Mouse (Mus musculus) layer of hippocampus, adult 8-10 months (tissue): ENCODE results near the gene Zfpm1. TPM values are rescaled to one million over a fixed set of nuclear protein-coding genes. Genes with fewer than 3 reads are reported as not detected.

Experiments
- DNase-seq, 2 experiments: peaks; one replicate each; pipeline ENCODE4 v3.0.0; 2022; ENCODE audit warnings: low spot score in 2 of 2
- total RNA-seq, 4 experiments: library from RNA; stranded (reverse); gene quantifications; 2 replicates each; pipeline ENCODE4 v1.2.4; 2022

Gene Zfpm1
- total RNA-seq, 4 experiments from 2014 or later, result 37.3 to 45.5 (median 41.5) TPM

GRCm38 (mm10) chr8:122376365-122377231 lies 94.7 kb downstream of the Zfpm1 start, which contains the start of gene Zc3h18:
Zc3h18 (plus strand) TSS chr8:122376609.
- DNase-seq, result peak; percentile 98 to 99

- no peak for DNase-seq
These were observed 101.1 kb downstream of the Zfpm1 start for GRCm38 (mm10) chr8:122383039-122383438.

Other genes with a start within 250 kb of the Zfpm1 start
- 1 to 10 TPM in 3 of 4 experiments, under 1 TPM in 1; 0.31 to 1.8 (median 1.4) TPM for gene Trhr2, start 78.6 kb downstream of the Zfpm1 start, total RNA-seq
- gene Zc3h18, start 94.5 kb downstream of the Zfpm1 start, total RNA-seq, result 10 to 100 TPM; 39.6 to 42.7 (median 40.9) TPM
- gene Il17c, start 139.9 kb downstream of the Zfpm1 start, total RNA-seq, result not detected
- gene Cyba, start 150.8 kb downstream of the Zfpm1 start, total RNA-seq, result 10 to 100 TPM in 3 of 4 experiments, 1 to 10 TPM in 1; 7.4 to 54.9 (median 25.7) TPM
- gene Mvd, start 161.3 kb downstream of the Zfpm1 start, total RNA-seq, result 10 to 100 TPM; 19.0 to 36.1 (median 25.0) TPM
- not detected for gene Snai3, start 178.6 kb downstream of the Zfpm1 start, total RNA-seq
- gene Rnf166, start 193.9 kb downstream of the Zfpm1 start, total RNA-seq, result 10 to 100 TPM; 26.9 to 40.7 (median 31.3) TPM
- gene Ctu2, start 194.0 kb downstream of the Zfpm1 start, total RNA-seq, result 10 to 100 TPM; 23.4 to 31.5 (median 27.6) TPM